Mouse (Mus musculus): Measurements from ENCODE around the gene Kank1.

Kank1 gene

GRCm38 (mm10) chr19:25405987-25406386, 169.2 kb downstream of the Kank1 start:
- DNase-seq (ENCODE audit: low spot score in 2 of 2) = no peak

DNA sequence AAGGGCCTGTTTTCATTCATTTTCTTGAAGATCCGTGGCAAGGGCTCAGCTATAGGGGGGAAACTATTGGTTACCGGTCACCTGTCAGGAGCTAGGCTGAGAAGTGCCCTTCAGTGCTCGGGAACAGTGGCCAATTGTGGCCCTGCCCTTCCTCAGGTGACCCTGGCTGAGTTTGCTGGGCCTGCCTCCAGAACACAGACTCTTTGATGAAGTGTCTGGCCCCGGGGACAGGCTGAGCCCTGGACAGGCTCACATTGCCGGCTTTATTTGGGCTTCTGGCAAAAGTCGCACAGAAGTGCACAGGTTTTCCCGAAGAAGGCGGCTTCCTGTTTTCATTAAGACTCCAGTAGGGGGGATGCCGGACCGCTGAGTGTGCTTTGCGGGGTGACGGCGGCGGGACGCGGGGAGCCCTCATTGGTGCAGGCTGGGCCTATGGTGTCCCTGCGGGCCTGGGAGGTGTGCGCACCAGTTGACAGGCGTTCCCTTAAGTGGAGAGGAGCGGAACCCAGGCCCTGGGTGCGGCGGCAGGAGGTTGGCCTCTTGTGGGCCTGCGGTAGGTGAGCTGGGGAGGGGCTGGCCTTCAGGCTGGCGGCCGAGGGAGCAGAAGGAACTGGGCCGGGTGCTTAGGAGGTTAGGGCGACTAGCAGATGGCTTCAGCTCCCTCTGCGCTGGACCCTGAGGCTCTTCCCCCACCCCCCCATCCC, 169.9 kb downstream of the Kank1 start:
- peak; percentile 22 to 30 for DNase-seq (ENCODE audit: low spot score in 2 of 2)

GRCm38 (mm10) chr19:25407185-25407886, 170.6 kb downstream of the Kank1 start:
- no peak for DNase-seq (ENCODE audit: low spot score in 2 of 2)

DNA sequence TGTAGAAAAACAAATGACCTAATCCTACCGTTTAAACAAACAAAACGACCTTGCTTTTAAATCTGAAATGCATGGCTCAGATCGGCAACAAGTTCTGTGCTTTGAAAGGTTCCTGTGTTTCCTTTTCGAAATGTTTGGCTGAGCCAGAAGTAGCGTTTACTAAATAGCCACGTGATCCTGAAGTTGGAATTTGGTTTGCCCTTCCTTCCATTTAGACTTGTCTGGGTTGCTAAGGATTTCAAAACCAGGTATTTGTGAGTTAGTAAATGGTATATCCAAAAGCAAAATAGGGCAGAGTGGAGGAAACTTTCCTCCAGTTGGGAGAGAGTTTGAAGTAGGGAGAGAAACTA, 171.1 kb downstream of the Kank1 start:
- DNase-seq (ENCODE audit: low spot score in 2 of 2) = no peak

- DNase-seq (ENCODE audit: low spot score in 2 of 2) = no peak
Observed at GRCm38 (mm10) chr19:25409239-25409638, 172.5 kb downstream of the Kank1 start.

DNA sequence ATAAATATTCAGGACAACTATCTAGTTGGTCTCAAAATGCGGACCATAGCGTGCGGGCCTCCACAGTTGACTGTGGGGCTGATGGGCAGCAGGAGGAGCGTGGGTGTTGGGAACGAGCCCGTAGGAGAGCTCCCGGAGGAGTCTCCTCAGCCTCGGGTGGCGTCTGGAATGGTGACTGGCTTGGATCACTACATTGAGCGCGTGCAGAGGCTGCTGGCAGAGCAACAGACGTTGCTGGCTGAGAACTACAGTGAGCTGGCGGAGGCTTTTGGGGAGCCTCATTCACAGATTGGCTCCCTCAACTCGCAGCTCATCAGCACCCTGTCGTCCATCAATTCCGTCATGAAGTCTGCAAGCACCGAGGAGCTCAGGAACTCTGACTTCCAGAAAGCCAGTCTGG, 174.6 kb downstream of the Kank1 start:
- no peak for DNase-seq (ENCODE audit: low spot score in 2 of 2)

- no peak for DNase-seq (ENCODE audit: low spot score in 2 of 2)
Observed at GRCm38 (mm10) chr19:25415448-25415847, 178.7 kb downstream of the Kank1 start.

DNA sequence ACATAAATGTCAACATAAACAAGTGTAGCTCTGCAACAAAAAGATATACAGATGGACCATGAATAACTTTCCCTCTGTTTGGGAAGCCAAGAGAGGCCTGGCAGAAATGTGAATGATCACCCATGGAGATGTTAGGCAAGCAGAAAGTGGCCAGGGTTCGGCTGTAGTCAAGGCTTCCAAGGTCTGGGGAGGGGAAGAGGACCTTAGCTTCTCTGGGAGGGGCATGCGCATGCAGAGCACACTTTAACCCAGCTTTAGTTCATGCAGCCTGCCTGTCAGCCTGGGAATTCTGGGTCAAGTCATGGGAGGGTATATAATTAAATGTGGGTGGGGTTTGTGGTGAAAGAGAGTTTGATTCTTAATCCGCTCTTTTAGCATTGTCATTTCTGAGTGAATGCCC, 180.9 kb downstream of the Kank1 start:
- no peak for DNase-seq (ENCODE audit: low spot score in 2 of 2)

DNA sequence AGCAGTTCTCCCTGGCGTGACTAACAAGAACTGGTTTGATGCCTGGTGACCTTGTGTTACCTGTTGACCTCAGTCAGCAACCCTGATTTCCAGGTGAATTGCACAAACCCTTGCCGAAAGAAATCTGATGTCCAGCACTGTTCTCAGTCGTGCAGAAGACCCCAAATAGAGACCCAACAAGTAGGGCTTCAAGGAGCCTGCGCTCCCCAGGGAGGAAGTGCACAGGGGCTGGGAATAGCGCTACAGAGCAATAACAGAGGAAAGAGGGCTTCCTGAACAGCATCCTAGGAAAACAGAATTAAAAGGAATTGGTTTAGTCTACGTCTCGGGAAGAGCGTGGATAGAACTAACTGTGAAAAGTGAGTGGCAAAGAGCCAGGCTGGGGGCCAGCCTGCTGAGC, 183.2 kb downstream of the Kank1 start:
- no peak for DNase-seq (ENCODE audit: low spot score in 2 of 2)

DNA sequence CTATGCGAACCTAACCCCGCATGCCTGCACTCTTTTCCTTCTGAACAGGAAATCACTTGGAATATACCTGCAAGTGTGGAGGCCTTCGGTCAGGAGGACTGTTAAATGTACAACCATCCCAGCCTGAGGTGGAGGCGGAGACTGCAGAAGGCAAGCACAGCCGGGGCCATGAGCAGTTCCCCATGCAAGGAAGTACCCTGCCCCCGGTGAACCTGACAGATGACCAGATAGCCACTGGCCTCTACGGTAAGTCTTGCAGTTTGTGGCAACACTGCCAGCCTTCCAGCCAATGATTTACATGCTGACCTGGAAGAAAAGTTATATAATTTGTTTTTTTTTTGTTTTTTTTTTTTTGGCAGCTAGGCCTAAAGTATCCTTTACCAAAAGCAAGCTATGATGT, 185.3 kb downstream of the Kank1 start:
- DNase-seq (ENCODE audit: low spot score in 2 of 2) = no peak

GRCm38 (mm10) chr19:25423371-25423770, 186.6 kb downstream of the Kank1 start:
- DNase-seq (ENCODE audit: low spot score in 2 of 2) = no peak

GRCm38 (mm10) chr19:25426431-25426830, 189.7 kb downstream of the Kank1 start:
- no peak for DNase-seq (ENCODE audit: low spot score in 2 of 2)

DNA sequence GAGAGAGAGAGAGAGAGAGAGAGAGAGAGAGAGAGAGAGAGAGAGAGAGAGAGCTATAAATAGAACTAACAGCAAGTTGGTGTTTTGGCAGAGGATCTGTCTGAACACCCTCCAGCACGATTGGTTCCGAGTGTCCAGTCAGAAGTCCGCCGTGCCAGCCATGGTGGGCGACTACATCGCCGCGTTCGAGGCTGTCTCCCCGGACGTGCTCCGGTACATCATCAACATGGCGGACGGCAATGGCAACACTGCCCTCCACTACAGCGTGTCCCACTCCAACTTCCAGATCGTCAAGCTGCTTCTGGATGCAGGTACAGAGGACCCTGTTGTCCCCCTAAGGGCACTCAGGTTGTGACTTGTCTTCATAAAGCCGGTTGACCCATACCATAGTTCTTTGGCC, 191.1 kb downstream of the Kank1 start:
- DNase-seq (ENCODE audit: low spot score in 2 of 2) = no peak

DNA sequence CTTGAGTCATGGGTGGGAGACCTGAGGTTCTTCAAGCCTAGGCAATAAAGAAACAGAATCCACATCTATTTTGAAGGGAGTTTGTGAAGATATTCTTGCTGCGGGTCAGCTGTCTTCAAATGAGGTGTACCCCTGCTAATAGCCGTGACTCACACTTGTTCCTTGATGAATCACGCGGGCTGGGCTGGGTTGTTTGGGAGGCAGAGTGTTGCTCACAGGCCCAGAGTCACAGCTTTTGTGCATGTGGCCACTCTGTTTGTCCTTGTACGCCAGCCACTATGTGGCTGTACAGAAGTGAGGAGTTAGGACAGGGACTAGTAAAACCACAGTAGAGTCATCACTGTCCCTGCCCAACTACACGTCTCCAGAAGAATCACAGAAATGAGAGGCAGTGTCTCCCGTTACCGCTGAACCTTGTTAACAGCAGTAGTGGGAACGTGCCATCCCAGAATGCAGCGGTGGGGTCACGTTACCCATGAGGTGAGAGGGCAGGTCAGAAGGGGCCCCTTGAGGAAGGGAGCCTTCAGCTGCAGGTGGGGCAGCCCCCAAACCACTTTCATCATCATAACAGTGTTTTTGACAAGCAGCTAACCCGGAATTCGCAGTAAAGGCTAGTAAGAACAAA, 191.7 kb downstream of the Kank1 start:
- DNase-seq (ENCODE audit: low spot score in 2 of 2) = no peak

GRCm38 (mm10) chr19:25431431-25431830, 194.7 kb downstream of the Kank1 start:
- DNase-seq (ENCODE audit: low spot score in 2 of 2) = no peak

DNA sequence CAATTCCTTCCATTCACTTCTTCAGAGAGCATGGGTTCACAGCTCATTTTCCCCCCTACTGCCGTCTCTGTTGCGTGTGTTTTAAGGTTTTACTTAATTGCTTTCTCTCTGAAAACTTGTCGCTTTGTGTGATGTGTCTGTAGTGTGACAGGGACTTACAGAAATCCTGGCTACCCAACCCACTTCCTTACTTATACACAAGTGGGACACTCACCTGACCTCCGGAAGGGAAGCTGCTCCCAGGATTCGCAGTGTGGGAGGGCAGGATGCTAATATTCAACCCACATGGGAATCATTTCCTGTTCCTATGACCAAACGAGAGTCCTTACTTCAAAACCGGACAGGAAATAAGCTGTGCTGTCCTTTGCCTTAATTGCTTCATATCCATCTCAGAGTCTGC, 195.1 kb downstream of the Kank1 start:
- no peak for DNase-seq (ENCODE audit: low spot score in 2 of 2)

DNA sequence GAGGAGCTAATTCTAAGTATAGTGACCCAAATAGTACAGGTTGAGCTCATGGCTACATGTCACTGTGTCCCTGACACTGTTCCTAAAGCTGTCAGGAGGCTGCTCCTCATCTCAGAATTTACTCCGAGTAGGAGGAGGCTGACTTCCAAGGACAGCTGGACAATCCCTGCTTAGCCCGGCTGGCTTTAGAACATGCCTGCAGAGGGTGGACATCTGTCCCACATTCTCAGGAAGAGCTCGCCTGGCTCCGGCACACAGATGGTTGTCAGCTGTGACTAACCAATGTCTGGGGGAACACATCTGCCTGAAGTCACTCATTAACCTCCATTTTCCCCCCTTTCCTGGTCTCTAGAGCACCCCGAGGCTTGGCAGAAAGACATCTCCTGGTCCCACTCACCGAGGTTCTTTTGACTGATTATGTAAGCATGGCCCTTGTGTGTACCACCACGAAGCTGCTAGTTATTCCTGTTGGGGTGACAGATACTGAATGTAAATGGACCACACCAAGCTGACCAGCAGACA, 196.5 kb downstream of the Kank1 start:
- DNase-seq (ENCODE audit: low spot score in 2 of 2) = no peak

GRCm38 (mm10) chr19:25434345-25434744, 197.6 kb downstream of the Kank1 start:
- no peak for DNase-seq (ENCODE audit: low spot score in 2 of 2)

GRCm38 (mm10) chr19:25434795-25435194, 198.0 kb downstream of the Kank1 start:
- DNase-seq (ENCODE audit: low spot score in 2 of 2) = no peak

- DNase-seq (ENCODE audit: low spot score in 2 of 2) = no peak
Observed at GRCm38 (mm10) chr19:25435412-25435811, 198.6 kb downstream of the Kank1 start.

DNA sequence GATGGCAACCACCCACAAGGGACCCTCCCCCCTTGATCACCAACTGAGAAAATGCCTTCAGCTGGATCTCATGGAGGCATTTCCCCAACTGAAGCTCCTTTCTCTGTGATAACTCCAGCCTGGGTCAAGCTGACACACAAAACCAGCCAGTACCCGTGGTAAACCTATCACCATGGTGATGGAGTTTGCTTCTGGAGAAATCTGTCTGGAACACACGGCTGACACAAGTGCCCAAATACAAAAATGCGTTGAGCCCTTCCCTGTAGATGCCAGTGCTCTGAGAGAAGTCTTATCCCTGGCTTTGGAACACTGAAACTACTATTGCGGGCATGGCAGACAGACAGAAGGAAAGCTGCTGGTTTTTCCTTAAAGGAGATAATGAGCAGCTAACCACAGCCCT, 199.4 kb downstream of the Kank1 start:
- DNase-seq (ENCODE audit: low spot score in 2 of 2) = no peak

DNA sequence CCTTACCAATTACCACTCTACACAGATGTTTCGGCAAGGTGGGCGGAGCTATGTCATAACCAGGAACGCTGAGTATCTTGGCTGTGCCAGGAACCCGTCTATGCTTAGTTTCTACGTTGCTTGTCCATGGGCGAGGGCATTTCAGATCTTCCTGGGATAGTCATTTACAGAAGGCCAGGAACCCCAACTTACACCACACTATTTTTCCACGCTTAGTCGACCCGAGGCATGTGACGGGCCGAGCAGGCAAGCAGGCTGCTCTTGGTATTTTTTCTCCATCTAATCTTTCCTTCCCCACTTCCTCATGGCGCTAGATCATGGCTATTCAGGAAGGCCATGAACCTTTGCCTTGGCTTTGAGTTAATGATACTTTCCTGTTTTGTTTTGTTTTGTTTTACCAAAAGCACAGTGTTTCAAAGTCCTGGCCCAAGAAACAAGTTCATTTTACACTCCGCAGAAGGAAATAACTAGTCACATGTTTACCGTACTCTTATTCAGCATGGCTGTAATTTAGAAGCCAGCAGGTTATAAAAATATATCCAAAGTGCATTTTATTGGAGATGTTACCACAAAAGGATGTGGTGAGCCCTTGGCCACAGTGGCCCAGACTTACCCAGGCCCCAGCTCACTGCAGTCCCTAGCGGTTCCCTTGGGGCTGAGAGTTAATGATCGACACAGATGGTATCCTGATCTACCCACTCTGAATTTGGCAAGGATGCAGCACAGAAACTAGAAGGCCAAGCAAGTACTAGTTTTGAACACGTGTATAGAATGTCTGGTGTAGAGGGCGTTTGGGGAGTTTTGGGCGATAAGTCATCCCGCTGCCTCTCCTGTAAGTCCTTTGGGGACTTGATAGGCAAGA, 200.2 kb downstream of the Kank1 start:
- no peak for DNase-seq (ENCODE audit: low spot score in 2 of 2)
